Mouse (Mus musculus) kidney, adult 8-10 months (tissue): ENCODE measurements at regions not wholly inside any gene's neighbourhood (a gene's known extent, or its start where the extent isn't known, plus 50 kb on each side); places are given as distances from the start of the nearest gene placed in this dataset.
A peak's percentile ranks its signal among the peaks of the same experiment; 100 is the strongest.

Experiments used
- DNase-seq, 2 experiments: peaks; one replicate each; pipeline ENCODE4 v3.0.0; 2022

GRCm38 (mm10) chr1:85339821-85340220 is 69.5 kb upstream of the C130026I21Rik start:
- peak in 1 of 2 experiments; percentile 2 for DNase-seq
